Mouse (Mus musculus): ENCODE measurements at regions not wholly inside any gene's neighbourhood (a gene's known extent, or its start where the extent isn't known, plus 50 kb on each side); places are given as distances from the start of the nearest gene placed in this dataset.
A peak's percentile ranks its signal among the peaks of the same experiment; 100 is the strongest.

GRCm38 (mm10) chr3:27815201-27815695, 80.9 kb downstream of the Tmem212 start:
- 89% methylated on average over 6 of the region's 6 CpGs for WGBS
- no peak overlapping the region for H3K4me3 ChIP-seq
- H3K4me1 ChIP-seq: no peaks in the 10 kb centered on the region
- H3K27ac ChIP-seq: no peak overlapping the region
- no peaks in the 10 kb centered on the region for H3K36me3 ChIP-seq
- H3K9me3 ChIP-seq: no peaks in the 10 kb centered on the region
- ATAC-seq (ENCODE audit: low FRiP score, low read depth): no peak
- H3K27me3 ChIP-seq (replicated peaks): no peaks in the 10 kb centered on the region
- no peak overlapping the region for H3K9ac ChIP-seq
- H3K4me2 ChIP-seq (replicated peaks): no peak overlapping the region

- Histone ChIP-seq H3K36me3 (no peaks in the 10 kb centered on the region), H3K4me2 (replicated peaks) (no peak overlapping the region), H3K4me1 (no peaks in the 10 kb centered on the region), H3K27ac (no peak overlapping the region), H3K9me3 (no peaks in the 10 kb centered on the region), H3K27me3 (replicated peaks) (no peaks in the 10 kb centered on the region), H3K9ac (no peak overlapping the region), H3K4me3 (no peak overlapping the region)
- ATAC-seq (ENCODE audit: low FRiP score, low read depth): no peak
- 78% methylated on average over 5 of the region's 5 CpGs for WGBS
Observed at GRCm38 (mm10) chr3:27804271-27804670, 91.9 kb downstream of the Tmem212 start.

GRCm38 (mm10) chr3:27791633-27791951, 80.5 kb upstream of the Fndc3b start:
- no peak overlapping the region for H3K4me2 ChIP-seq (replicated peaks)
- H3K9me3 ChIP-seq: no peaks in the 10 kb centered on the region
- H3K36me3 ChIP-seq: no peaks in the 10 kb centered on the region
- no peak overlapping the region for H3K27ac ChIP-seq
- no peaks in the 10 kb centered on the region for H3K27me3 ChIP-seq (replicated peaks)
- WGBS: 89% methylated on average over 3 of the region's 3 CpGs
- no peak overlapping the region for H3K9ac ChIP-seq
- no peaks in the 10 kb centered on the region for H3K4me1 ChIP-seq
- H3K4me3 ChIP-seq: no peak overlapping the region
- ATAC-seq (ENCODE audit: low FRiP score, low read depth): no peak

GRCm38 (mm10) chr3:27790932-27791632, 80.0 kb upstream of the Fndc3b start:
- no peak overlapping the region for H3K9ac ChIP-seq
- 94% methylated on average over 13 of the region's 13 CpGs for WGBS
- no peaks in the 10 kb centered on the region for H3K27me3 ChIP-seq (replicated peaks)
- H3K4me1 ChIP-seq: no peaks in the 10 kb centered on the region
- no peak overlapping the region for H3K4me3 ChIP-seq
- H3K9me3 ChIP-seq: no peaks in the 10 kb centered on the region
- H3K27ac ChIP-seq: no peak overlapping the region
- H3K36me3 ChIP-seq: no peaks in the 10 kb centered on the region
- ATAC-seq (ENCODE audit: low FRiP score, low read depth): no peak
- H3K4me2 ChIP-seq (replicated peaks): no peak overlapping the region

- no peak overlapping the region for H3K27ac ChIP-seq
- H3K27me3 ChIP-seq (replicated peaks): no peaks in the 10 kb centered on the region
- peaks cover 31% of the 10 kb centered on the region for H3K4me1 ChIP-seq
- H3K9me3 ChIP-seq: no peaks in the 10 kb centered on the region
- WGBS: 73% methylated on average over 2 of the region's 2 CpGs
- H3K36me3 ChIP-seq: no peaks in the 10 kb centered on the region
- no peak overlapping the region for H3K9ac ChIP-seq
- H3K4me3 ChIP-seq: no peak overlapping the region
- no peak overlapping the region for H3K4me2 ChIP-seq (replicated peaks)
- no peak for ATAC-seq (ENCODE audit: low FRiP score, low read depth)
Observed at GRCm38 (mm10) chr3:27783926-27784325, 72.8 kb upstream of the Fndc3b start.

GRCm38 (mm10) chr3:27783476-27783875, 72.4 kb upstream of the Fndc3b start:
- Histone ChIP-seq H3K9me3 (no peaks in the 10 kb centered on the region), H3K4me3 (no peak overlapping the region), H3K36me3 (no peaks in the 10 kb centered on the region), H3K27ac (no peak overlapping the region), H3K4me1 (peaks cover 32% of the 10 kb centered on the region), H3K9ac (no peak overlapping the region), H3K4me2 (replicated peaks) (no peak overlapping the region), H3K27me3 (replicated peaks) (no peaks in the 10 kb centered on the region)
- ATAC-seq (ENCODE audit: low FRiP score, low read depth): no peak
- WGBS: 52% methylated on average over 4 of the region's 4 CpGs

- no peaks in the 10 kb centered on the region for H3K36me3 ChIP-seq
- H3K27me3 ChIP-seq (replicated peaks): no peaks in the 10 kb centered on the region
- H3K9me3 ChIP-seq: no peaks in the 10 kb centered on the region
- no peak overlapping the region for H3K4me3 ChIP-seq
- peak overlapping the region; percentile 40 for H3K4me2 ChIP-seq (replicated peaks)
- peak; percentile 76 for ATAC-seq (ENCODE audit: low FRiP score, low read depth)
- no peak overlapping the region for H3K27ac ChIP-seq
- H3K9ac ChIP-seq: no peak overlapping the region
- H3K4me1 ChIP-seq: peaks cover 32% of the 10 kb centered on the region
- 31% methylated on average over 19 of the region's 19 CpGs for WGBS
Observed at GRCm38 (mm10) chr3:27782056-27782765, 71.1 kb upstream of the Fndc3b start.

- no peak for ATAC-seq (ENCODE audit: low FRiP score, low read depth)
- Histone ChIP-seq H3K4me1 (peaks cover 32% of the 10 kb centered on the region), H3K36me3 (no peaks in the 10 kb centered on the region), H3K4me2 (replicated peaks) (no peak overlapping the region), H3K9ac (no peak overlapping the region), H3K4me3 (no peak overlapping the region), H3K9me3 (no peaks in the 10 kb centered on the region), H3K27ac (no peak overlapping the region), H3K27me3 (replicated peaks) (no peaks in the 10 kb centered on the region)
- WGBS: 37% methylated on average over 7 of the region's 7 CpGs
Observed at GRCm38 (mm10) chr3:27779892-27780291, 68.8 kb upstream of the Fndc3b start.

- Histone ChIP-seq H3K4me1 (peaks cover 28% of the 10 kb centered on the region), H3K9ac (no peak overlapping the region), H3K4me2 (replicated peaks) (no peak overlapping the region), H3K27ac (no peak overlapping the region), H3K9me3 (no peaks in the 10 kb centered on the region), H3K4me3 (no peak overlapping the region), H3K36me3 (no peaks in the 10 kb centered on the region), H3K27me3 (replicated peaks) (no peaks in the 10 kb centered on the region)
- no peak for ATAC-seq (ENCODE audit: low FRiP score, low read depth)
- WGBS: 94% methylated on average over 6 of the region's 6 CpGs
Observed at GRCm38 (mm10) chr3:27777751-27778150, 66.6 kb upstream of the Fndc3b start.

- Histone ChIP-seq H3K9ac (no peak overlapping the region), H3K27ac (no peak overlapping the region), H3K36me3 (no peaks in the 10 kb centered on the region), H3K9me3 (no peaks in the 10 kb centered on the region), H3K27me3 (replicated peaks) (no peaks in the 10 kb centered on the region), H3K4me1 (no peaks in the 10 kb centered on the region), H3K4me2 (replicated peaks) (no peak overlapping the region), H3K4me3 (no peak overlapping the region)
- WGBS: 96% methylated on average over 3 of the region's 3 CpGs
- no peak for ATAC-seq (ENCODE audit: low FRiP score, low read depth)
Observed at GRCm38 (mm10) chr3:27773176-27773575, 62.1 kb upstream of the Fndc3b start.

- ATAC-seq (ENCODE audit: low FRiP score, low read depth): no peak
- 89% methylated on average over 5 of the region's 5 CpGs for WGBS
- H3K4me1 ChIP-seq: no peaks in the 10 kb centered on the region
- no peaks in the 10 kb centered on the region for H3K27me3 ChIP-seq (replicated peaks)
- no peak overlapping the region for H3K27ac ChIP-seq
- no peak overlapping the region for H3K9ac ChIP-seq
- no peak overlapping the region for H3K4me2 ChIP-seq (replicated peaks)
- no peaks in the 10 kb centered on the region for H3K9me3 ChIP-seq
- no peaks in the 10 kb centered on the region for H3K36me3 ChIP-seq
- no peak overlapping the region for H3K4me3 ChIP-seq
Observed at GRCm38 (mm10) chr3:27769438-27769837, 58.3 kb upstream of the Fndc3b start.

GRCm38 (mm10) chr3:27767188-27767587, 56.1 kb upstream of the Fndc3b start:
- H3K27ac ChIP-seq: no peak overlapping the region
- H3K36me3 ChIP-seq: no peaks in the 10 kb centered on the region
- H3K27me3 ChIP-seq (replicated peaks): no peaks in the 10 kb centered on the region
- WGBS: 89% methylated on average over 8 of the region's 8 CpGs
- H3K4me3 ChIP-seq: no peak overlapping the region
- no peak for ATAC-seq (ENCODE audit: low FRiP score, low read depth)
- no peak overlapping the region for H3K9ac ChIP-seq
- H3K9me3 ChIP-seq: no peaks in the 10 kb centered on the region
- no peak overlapping the region for H3K4me2 ChIP-seq (replicated peaks)
- H3K4me1 ChIP-seq: no peaks in the 10 kb centered on the region

- no peak overlapping the region for H3K9ac ChIP-seq
- H3K9me3 ChIP-seq: no peaks in the 10 kb centered on the region
- H3K4me1 ChIP-seq: no peaks in the 10 kb centered on the region
- peak; percentile 87 for ATAC-seq (ENCODE audit: low FRiP score, low read depth)
- H3K27ac ChIP-seq: no peak overlapping the region
- WGBS: 42% methylated on average over 6 of the region's 6 CpGs
- no peak overlapping the region for H3K4me2 ChIP-seq (replicated peaks)
- H3K36me3 ChIP-seq: no peaks in the 10 kb centered on the region
- H3K27me3 ChIP-seq (replicated peaks): no peaks in the 10 kb centered on the region
- no peak overlapping the region for H3K4me3 ChIP-seq
Observed at GRCm38 (mm10) chr3:27766421-27766820, 55.3 kb upstream of the Fndc3b start.
